9 mouse cellular contexts compared by ENCODE assay signal in the genomic region with DNA sequence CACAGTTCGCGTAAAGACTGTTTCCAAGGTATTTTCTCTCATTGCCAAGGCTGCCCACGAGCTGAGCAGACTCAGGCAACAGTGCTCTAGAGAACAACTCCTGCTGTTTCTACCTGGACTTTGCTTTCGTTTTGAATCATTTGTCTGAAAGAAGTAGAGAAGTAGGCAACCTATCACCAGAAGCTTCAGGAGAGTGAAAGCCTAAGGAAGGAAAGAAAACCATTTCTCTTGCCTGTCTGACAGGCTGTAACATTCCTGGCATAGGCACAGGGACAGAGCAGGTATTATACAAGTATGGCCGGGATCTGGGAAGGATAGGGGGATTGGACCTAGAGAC.
DNase-seq lines count a peak whose midpoint lies in the region; ATAC-seq and TF ChIP-seq lines count a peak whose summit lies in the region.
"Had no signal": no experiment of that assay in that cellular context is flagged by ENCODE, and none has a peak within 500 bp of the region (broad histone marks: within the 10 kb centered on the region; RNA-seq: fewer than 3 reads in every experiment).

No protein-coding gene starts in this region.

- no peak for ATAC-seq in heart, embryonic 13.5 days (ENCODE audit: extremely low read depth, insufficient number of reproducible peaks, low FRiP score, low TSS enrichment)
- ATAC-seq in lung, embryonic 14.5 days (ENCODE audit: insufficient read depth), result no peak

- no peaks in the 10 kb centered on the region for H3K27me3 ChIP-seq in heart, embryonic 13.5 days (replicated peaks)
- H3K27me3 ChIP-seq in lung, embryonic 14.5 days (ENCODE audit: insufficient read depth, low read length), result no peaks in the 10 kb centered on the region
- H3K27me3 ChIP-seq in small intestine, adult 2 months (ENCODE audit: control insufficient read depth, insufficient read depth, low read length), result no peaks in the 10 kb centered on the region
- H3K27me3 ChIP-seq: midbrain, embryonic 12.5 days had no signal

- no peak overlapping the region for H3K27ac ChIP-seq in heart, embryonic 13.5 days (replicated peaks)
- no peak overlapping the region for H3K27ac ChIP-seq in lung, embryonic 14.5 days (ENCODE audit: low read depth)
- H3K27ac ChIP-seq in embryonic fibroblast, embryonic 13.5 days (ENCODE audit: insufficient read depth, low read length), result no peak overlapping the region
- H3K27ac ChIP-seq in small intestine, adult 2 months (ENCODE audit: insufficient read depth, low read depth, low read length), result peak overlapping the region; percentile 81
- H3K27ac ChIP-seq: midbrain, embryonic 12.5 days had no signal

- H3K36me3 ChIP-seq in heart, embryonic 13.5 days, result no peaks in the 10 kb centered on the region
- H3K36me3 ChIP-seq in lung, embryonic 14.5 days (ENCODE audit: insufficient read depth), result no peaks in the 10 kb centered on the region
- H3K36me3 ChIP-seq in small intestine, adult 2 months (ENCODE audit: control insufficient read depth, insufficient read depth, low read length), result no peaks in the 10 kb centered on the region
- H3K36me3 ChIP-seq: midbrain, embryonic 12.5 days had no signal

- peak overlapping the region; percentile 64 for H3K4me2 ChIP-seq in heart, embryonic 13.5 days
- peak overlapping the region; percentile 51 for H3K4me2 ChIP-seq in lung, embryonic 14.5 days
- H3K4me2 ChIP-seq: midbrain, embryonic 12.5 days had no signal

- TF ChIP-seq POLR2A in embryonic fibroblast, embryonic 13.5 days (IDR thresholded peaks at IDR 0.05; ENCODE audit: low read depth, low read length), result no peak
- no peak for TF ChIP-seq POLR2A in small intestine, adult 2 months (IDR thresholded peaks at IDR 0.05; ENCODE audit: low read depth, low read length)

- no peaks in the 10 kb centered on the region for H3K9me3 ChIP-seq in heart, embryonic 13.5 days
- H3K9me3 ChIP-seq in lung, embryonic 14.5 days (ENCODE audit: low read depth, low read length), result no peaks in the 10 kb centered on the region
- H3K9me3 ChIP-seq: midbrain, embryonic 12.5 days had no signal

- peak overlapping the region; percentile 37 for H3K4me3 ChIP-seq in heart, embryonic 13.5 days
- H3K4me3 ChIP-seq in lung, embryonic 14.5 days (ENCODE audit: low read depth, low read length), result no peak overlapping the region
- 0 out of 2 replicates have a peak overlapping the region, but pooled peaks have one; percentile 20 for H3K4me3 ChIP-seq in embryonic fibroblast, embryonic 13.5 days (ENCODE audit: insufficient read depth, low read length)
- H3K4me3 ChIP-seq in small intestine, adult 2 months (ENCODE audit: low read depth, low read length), result peak overlapping the region; percentile 36; the same call in 1 of the 2 replicates
- H3K4me3 ChIP-seq: midbrain, embryonic 12.5 days had no signal

- H3K4me1 ChIP-seq in heart, embryonic 13.5 days, result peaks cover 15% of the 10 kb centered on the region; the same call in 1 of the 2 replicates
- H3K4me1 ChIP-seq in lung, embryonic 14.5 days (ENCODE audit: insufficient read depth), result no peaks in the 10 kb centered on the region
- peaks cover 8% of the 10 kb centered on the region; the same call in 1 of the 2 replicates for H3K4me1 ChIP-seq in embryonic fibroblast, embryonic 13.5 days (ENCODE audit: control insufficient read depth, insufficient read depth, low read length)
- H3K4me1 ChIP-seq in small intestine, adult 2 months (ENCODE audit: control insufficient read depth, insufficient read depth, insufficient read length, low read length), result peaks cover 10% of the 10 kb centered on the region; the same call in 1 of the 2 replicates

- no peak overlapping the region for H3K9ac ChIP-seq in heart, embryonic 13.5 days
- H3K9ac ChIP-seq in lung, embryonic 14.5 days, result no peak overlapping the region
- H3K9ac ChIP-seq: midbrain, embryonic 12.5 days had no signal

- DNase-seq in heart, adult 18-20 months, result no peak
- DNase-seq in lung, embryonic 14.5 days, result no peak
- DNase-seq in lung, postnatal 36 days, result no peak
- no peak for DNase-seq in adrenal gland, adult 8-10 months
- DNase-seq: cerebellum, adult 2 months had no signal

- WGBS in heart, embryonic 13.5 days, result 64% methylated on average over 5 of the region's 5 CpGs
- 71% methylated on average over 5 of the region's 5 CpGs for WGBS in lung, embryonic 14.5 days
- WGBS in small intestine, adult 2 months, result 54% methylated on average over 5 of the region's 5 CpGs

- TF ChIP-seq CTCF in lung, embryonic 14.5 days (IDR thresholded peaks at IDR 0.05; ENCODE audit: low read depth), result no peak
- TF ChIP-seq CTCF in embryonic fibroblast, embryonic 13.5 days (IDR thresholded peaks at IDR 0.05; ENCODE audit: borderline replicate concordance, insufficient read depth, low read length), result no peak
- no peak for TF ChIP-seq CTCF in small intestine, adult 2 months (IDR thresholded peaks at IDR 0.05; ENCODE audit: extremely low read depth, insufficient read length, insufficient replicate concordance, low read depth, low read length)
